Mouse (Mus musculus): ENCODE data around the gene Fyttd1.

The Fyttd1 gene

DNA sequence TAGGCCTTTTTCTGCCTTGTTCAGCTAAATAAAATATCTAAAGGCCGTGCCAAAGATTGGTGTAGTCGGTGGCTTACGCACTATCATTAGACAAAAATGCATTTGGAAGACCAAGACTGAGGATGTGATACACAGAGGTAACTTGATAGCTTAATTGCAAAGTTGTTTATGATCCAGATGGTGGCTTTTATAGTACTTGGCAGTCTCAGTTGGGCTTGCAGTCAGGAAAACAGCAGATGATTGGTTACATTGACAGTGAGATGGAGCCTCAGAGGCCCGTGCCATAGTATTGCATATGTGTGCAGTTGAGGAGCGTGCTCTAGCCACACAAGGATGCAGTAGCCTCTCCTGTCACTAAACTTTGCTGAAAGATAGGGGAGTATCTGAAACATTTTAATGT is 65.4 kb downstream of the Fyttd1 start:
- DNase-seq (ENCODE audit: inconsistent ontology term), result peak; percentile 44

DNA sequence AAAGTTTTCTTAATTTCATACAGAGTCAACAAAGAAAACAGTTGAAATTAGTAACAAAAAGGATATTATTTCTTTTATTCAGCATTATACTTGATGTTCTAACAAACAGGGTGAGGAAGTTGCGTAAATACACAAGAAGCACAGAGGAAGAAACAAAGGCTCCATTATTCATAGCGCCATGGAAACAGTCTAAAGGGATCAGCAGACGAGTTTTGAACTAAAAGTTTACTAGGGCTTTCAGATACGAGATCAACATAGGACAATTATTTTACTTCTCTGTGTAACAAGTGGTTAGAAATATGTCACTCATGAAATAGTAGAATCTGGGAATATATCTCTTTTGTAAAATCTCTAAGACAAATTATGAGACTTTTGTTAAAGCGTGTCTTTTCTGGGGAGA is 68.1 kb downstream of the Fyttd1 start:
- DNase-seq (ENCODE audit: inconsistent ontology term), result peak; percentile 32

- no peak for DNase-seq (ENCODE audit: inconsistent ontology term)
Observed at GRCm38 (mm10) chr16:32948016-32948415, 70.7 kb downstream of the Fyttd1 start.

DNA sequence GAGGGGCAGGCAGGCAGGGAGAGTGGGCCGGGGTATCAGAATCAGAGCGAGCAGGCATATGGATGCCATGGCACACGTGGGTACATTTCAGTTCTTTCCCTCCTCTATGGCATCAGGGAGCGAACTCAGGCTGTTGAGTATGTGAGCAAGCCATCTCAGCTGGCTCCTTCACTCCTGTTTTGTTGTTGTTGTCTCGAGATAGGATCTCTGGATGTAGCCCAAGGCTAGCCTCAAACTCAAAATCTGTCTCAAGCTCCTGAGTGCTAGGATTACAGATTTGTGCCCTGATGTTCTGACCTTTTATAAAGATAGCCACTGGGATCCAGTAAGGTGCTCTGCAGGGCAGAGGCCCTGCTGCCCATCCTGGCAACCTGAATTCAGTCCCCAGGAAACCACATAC is 71.4 kb downstream of the Fyttd1 start:
- DNase-seq (ENCODE audit: inconsistent ontology term), result no peak

DNA sequence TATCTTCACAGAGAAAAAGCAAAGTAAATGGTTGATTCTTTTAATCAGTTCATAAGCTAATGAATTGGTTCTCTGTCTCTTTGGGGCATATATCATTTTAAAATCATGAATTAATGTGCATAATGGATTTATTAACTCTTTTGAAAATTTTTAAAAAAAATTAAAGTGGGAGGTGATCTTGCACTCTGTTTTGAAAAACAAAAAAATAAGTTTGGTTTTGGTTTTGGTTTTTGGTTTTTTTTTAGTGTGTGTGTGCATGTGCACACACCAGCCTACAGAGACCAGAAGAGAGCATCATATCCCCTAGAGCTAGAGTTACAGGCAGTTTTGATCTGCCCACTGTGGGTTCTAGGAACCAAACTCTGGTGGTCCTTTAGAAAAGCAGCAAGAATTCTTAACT is 72.0 kb downstream of the Fyttd1 start:
- no peak for DNase-seq (ENCODE audit: inconsistent ontology term)

- DNase-seq (ENCODE audit: inconsistent ontology term), result no peak
Observed at GRCm38 (mm10) chr16:32951074-32951473, 73.8 kb downstream of the Fyttd1 start.

- DNase-seq (ENCODE audit: inconsistent ontology term), result no peak
Observed at GRCm38 (mm10) chr16:32953806-32954205, 76.5 kb downstream of the Fyttd1 start.

- DNase-seq (ENCODE audit: inconsistent ontology term), result no peak
Observed at GRCm38 (mm10) chr16:32954304-32954703, 77.0 kb downstream of the Fyttd1 start.

DNA sequence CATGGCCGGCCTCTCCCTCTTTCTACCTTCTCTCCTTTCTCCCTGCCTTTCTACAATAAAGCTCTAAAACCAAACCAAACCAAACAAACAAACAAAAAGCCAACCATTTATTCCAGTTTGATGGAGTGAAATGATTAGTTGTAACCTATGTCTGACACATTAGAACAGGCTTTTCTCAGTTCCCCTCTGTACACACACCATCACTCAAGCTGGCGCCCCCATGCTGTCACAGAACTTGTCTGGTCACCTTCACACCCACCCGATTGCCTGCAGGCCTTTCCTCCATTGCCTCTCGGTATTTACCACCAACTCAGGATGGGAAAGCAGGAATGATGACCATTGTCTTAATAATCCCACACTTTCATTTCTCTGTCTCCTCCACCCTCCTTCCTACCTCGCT is 79.6 kb downstream of the Fyttd1 start:
- DNase-seq (ENCODE audit: inconsistent ontology term), result no peak
